Mouse (Mus musculus) urinary bladder, postnatal 36 days (tissue): ENCODE measurements at regions not wholly inside any gene's neighbourhood (a gene's known extent, or its start where the extent isn't known, plus 50 kb on each side); places are given as distances from the start of the nearest gene placed in this dataset.

Source experiments
- DNase-seq, 2 experiments: peaks; one replicate each; pipeline ENCODE4 v3.0.0; 2022; ENCODE audit warnings: low spot score in 2 of 2, mixed read lengths in 1 of 2

GRCm38 (mm10) chr7:72501431-72501830, 195.0 kb upstream of the Mctp2 start:
- no peak for DNase-seq

GRCm38 (mm10) chr7:72503756-72504155, 197.3 kb upstream of the Mctp2 start:
- DNase-seq, result no peak

GRCm38 (mm10) chr7:72504268-72504667, 197.9 kb upstream of the Mctp2 start:
- no peak for DNase-seq

- peak in 1 of 2 experiments; percentile 48 for DNase-seq
Measured at GRCm38 (mm10) chr7:72505732-72506460, 199.5 kb upstream of the Mctp2 start.

- no peak for DNase-seq
Measured at GRCm38 (mm10) chr7:72507946-72508345, 201.5 kb upstream of the Mctp2 start.

GRCm38 (mm10) chr7:72510116-72510515, 203.7 kb upstream of the Mctp2 start:
- DNase-seq, result no peak

- no peak for DNase-seq
Measured at GRCm38 (mm10) chr7:72513446-72513845, 207.0 kb upstream of the Mctp2 start.

- no peak for DNase-seq
Measured at GRCm38 (mm10) chr7:72514851-72515250, 208.4 kb upstream of the Mctp2 start.

- no peak for DNase-seq
Measured at GRCm38 (mm10) chr7:72518421-72518972, 212.1 kb upstream of the Mctp2 start.

GRCm38 (mm10) chr7:72519359-72520115, 213.1 kb upstream of the Mctp2 start:
- no peak for DNase-seq

- no peak for DNase-seq
Measured at GRCm38 (mm10) chr7:72528873-72529272, 222.5 kb upstream of the Mctp2 start.

- no peak for DNase-seq
Measured at GRCm38 (mm10) chr7:72538288-72538687, 231.9 kb upstream of the Mctp2 start.

- DNase-seq, result no peak
Measured at GRCm38 (mm10) chr7:72539915-72540314, 233.5 kb upstream of the Mctp2 start.

- no peak for DNase-seq
Measured at GRCm38 (mm10) chr7:72541521-72542478, 235.4 kb upstream of the Mctp2 start.

GRCm38 (mm10) chr7:72543501-72543900, 237.1 kb upstream of the Mctp2 start:
- DNase-seq, result no peak

GRCm38 (mm10) chr7:72543946-72544345, 237.5 kb upstream of the Mctp2 start:
- DNase-seq, result no peak

- DNase-seq, result no peak
Measured at GRCm38 (mm10) chr7:72567378-72567777, 261.0 kb upstream of the Mctp2 start.

- no peak for DNase-seq
Measured at GRCm38 (mm10) chr7:72569177-72569576, 262.8 kb upstream of the Mctp2 start.

GRCm38 (mm10) chr7:72574316-72574715, 267.9 kb upstream of the Mctp2 start:
- no peak for DNase-seq

- no peak for DNase-seq
Measured at GRCm38 (mm10) chr7:72584427-72584826, 278.0 kb upstream of the Mctp2 start.

- peak in 1 of 2 experiments; percentile 5 for DNase-seq
Measured at GRCm38 (mm10) chr7:72589241-72589668, 282.8 kb upstream of the Mctp2 start.
